Mouse (Mus musculus) E14TG2a.4 (cell line): ENCODE data around the gene Islr2.

ENCODE experiments used
- CTCF ChIP-seq: conservative IDR thresholded peaks from 2 replicates; pipeline ENCODE4 v1.5.1; 2014; ENCODE audit warnings: low read length
- NANOG ChIP-seq: IDR thresholded peaks from 2 replicates; pipeline ENCODE4 v1.6.1; 2014; ENCODE audit warnings: borderline replicate concordance, low read length, mixed read lengths
- POU5F1 ChIP-seq: IDR thresholded peaks from 2 replicates; pipeline ENCODE4 v1.6.1; 2014; ENCODE audit warnings: low read length, borderline replicate concordance

- TF ChIP-seq CTCF = peak; percentile 72
- TF ChIP-seq POU5F1 = no peak
- TF ChIP-seq NANOG = no peak
Observed at GRCm38 (mm10) chr9:58253033-58253804, 49.1 kb upstream of the Islr2 start, which contains the start of gene Stoml1.
